Mouse (Mus musculus) embryonic facial prominence, embryonic 13.5 days (tissue): Measurements from ENCODE around the gene Cnn2. TPM values are rescaled to one million over a fixed set of nuclear protein-coding genes. Genes with fewer than 3 reads are reported as not detected.
A peak's percentile ranks its signal among the peaks of the same experiment; 100 is the strongest.

Experiments used
- ATAC-seq: fragments of 200-750 bp; cut with Nextera tagmentation; 2 replicates; pipeline ENCODE4 v1.8.0; 2017; ENCODE audit warnings: low read depth; ENCODE audit not compliant: insufficient number of reproducible peaks, insufficient read depth, low FRiP score, low TSS enrichment
- H3K27ac ChIP-seq: fragments of 300-500 bp; sonication (generic); 2 replicates; pipeline ENCODE4 v1.5.1; 2015; ENCODE audit warnings: moderate library complexity, mild to moderate bottlenecking, inconsistent platforms
- H3K27me3 ChIP-seq: fragments of 300-500 bp; sonication (generic); 2 replicates; pipeline ENCODE4 v1.6.1; 2015; ENCODE audit warnings: mild to moderate bottlenecking, inconsistent platforms
- H3K36me3 ChIP-seq: fragments of 300-500 bp; sonication (generic); 2 replicates; pipeline ENCODE4 v1.6.1; 2015; ENCODE audit warnings: mild to moderate bottlenecking, inconsistent platforms
- H3K4me1 ChIP-seq: fragments of 300-500 bp; sonication (generic); 2 replicates; pipeline ENCODE4 v1.6.1; 2015; ENCODE audit warnings: inconsistent platforms
- H3K4me2 ChIP-seq: fragments of 300-500 bp; sonication (generic); 2 replicates; pipeline ENCODE4 v1.6.1; 2015; ENCODE audit warnings: moderate library complexity, mild to moderate bottlenecking, inconsistent platforms
- H3K4me3 ChIP-seq: fragments of 300-500 bp; sonication (generic); 2 replicates; pipeline ENCODE4 v1.5.1; 2015; ENCODE audit warnings: mild to moderate bottlenecking, inconsistent platforms
- H3K9ac ChIP-seq: fragments of 300-500 bp; sonication (generic); 2 replicates; pipeline ENCODE4 v1.6.1; 2015; ENCODE audit warnings: mild to moderate bottlenecking, inconsistent platforms
- H3K9me3 ChIP-seq: fragments of 300-500 bp; sonication (generic); 2 replicates; pipeline ENCODE4 v1.6.1; 2016; ENCODE audit warnings: inconsistent platforms
- WGBS: fragments of 180-500 bp; shearing (Covaris S2); methylation state at CpG from one replicate; pipeline ENCODE4 v1.1.7; 2015; ENCODE audit warnings: mixed read lengths; 5-methylcytosine and 5-hydroxymethylcytosine counted together
- polyA plus RNA-seq: library from polyadenylated mRNA; unstranded; fragments of >200 nt; fragmentation: Nextera tagmentation; extraction: Ambion mirVana; gene quantifications from 2 replicates; pipeline ENCODE4 v1.2.1, GENCODE M21; 2015

Gene Cnn2
- polyA plus RNA-seq, 1 experiment from 2014 or later, result 319 TPM

- Histone ChIP-seq H3K36me3 (no peaks in the 10 kb centered on the region), H3K4me2 (peak overlapping the region; percentile 44; the same call in 1 of the 2 replicates), H3K9ac (no peak overlapping the region), H3K27me3 (peaks cover 42% of the 10 kb centered on the region), H3K9me3 (no peaks in the 10 kb centered on the region), H3K4me1 (peaks cover 24% of the 10 kb centered on the region), H3K4me3 (no peak overlapping the region), H3K27ac (no peak overlapping the region)
- 79% methylated on average over 18 of the region's 18 CpGs for WGBS
- ATAC-seq, result no peak
These were observed 32.4 kb downstream of the Cnn2 start for GRCm38 (mm10) chr10:80020603-80021319.

DNA sequence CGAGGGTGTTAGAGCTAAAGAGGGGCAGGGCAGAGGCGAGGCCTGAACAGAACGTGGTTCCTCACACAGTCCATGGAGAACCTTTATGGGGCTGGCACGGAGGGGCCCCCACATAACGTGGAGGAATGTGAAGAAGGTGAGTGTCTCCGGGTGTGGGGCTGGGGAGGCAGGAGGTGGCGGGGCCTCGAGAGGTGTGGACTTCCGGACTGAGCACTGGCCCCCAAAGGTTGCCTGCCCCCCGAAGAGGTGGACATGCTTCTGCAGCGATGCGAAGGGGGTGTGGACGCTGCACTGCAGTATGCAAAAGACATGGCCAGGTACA, 32.9 kb downstream of the Cnn2 start:
- 90% methylated on average over 13 of the region's 13 CpGs for WGBS
- Histone ChIP-seq H3K9ac (no peak overlapping the region), H3K27me3 (peaks cover 37% of the 10 kb centered on the region), H3K4me3 (no peak overlapping the region), H3K36me3 (no peaks in the 10 kb centered on the region), H3K27ac (no peak overlapping the region), H3K4me1 (peaks cover 24% of the 10 kb centered on the region), H3K9me3 (no peaks in the 10 kb centered on the region), H3K4me2 (no peak overlapping the region)
- ATAC-seq, result no peak

DNA sequence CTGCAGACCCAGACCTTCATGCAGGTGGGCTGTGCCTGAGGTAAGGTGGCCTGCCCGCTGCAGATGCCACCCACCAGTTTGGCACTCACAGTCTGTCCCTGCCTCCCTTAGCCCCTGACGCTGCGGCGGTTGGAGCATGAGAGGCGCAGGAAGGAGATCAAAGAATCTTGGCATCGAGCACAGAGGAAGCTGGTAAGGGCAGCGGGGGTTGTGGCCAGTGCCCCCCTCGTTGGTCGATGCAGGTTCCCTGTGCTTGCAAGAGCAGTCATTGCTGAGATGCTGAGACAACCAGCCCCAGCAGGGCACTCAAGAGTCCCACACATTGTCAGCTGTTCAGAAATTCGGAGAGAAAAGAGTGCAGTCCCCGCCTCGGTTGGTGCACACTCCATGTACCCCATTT, 33.8 kb downstream of the Cnn2 start:
- Histone ChIP-seq H3K9me3 (no peaks in the 10 kb centered on the region), H3K9ac (no peak overlapping the region), H3K27ac (no peak overlapping the region), H3K4me1 (peaks cover 24% of the 10 kb centered on the region), H3K4me2 (no peak overlapping the region), H3K4me3 (no peak overlapping the region), H3K36me3 (no peaks in the 10 kb centered on the region), H3K27me3 (peaks cover 29% of the 10 kb centered on the region)
- 91% methylated on average over 12 of the region's 12 CpGs for WGBS
- no peak for ATAC-seq

DNA sequence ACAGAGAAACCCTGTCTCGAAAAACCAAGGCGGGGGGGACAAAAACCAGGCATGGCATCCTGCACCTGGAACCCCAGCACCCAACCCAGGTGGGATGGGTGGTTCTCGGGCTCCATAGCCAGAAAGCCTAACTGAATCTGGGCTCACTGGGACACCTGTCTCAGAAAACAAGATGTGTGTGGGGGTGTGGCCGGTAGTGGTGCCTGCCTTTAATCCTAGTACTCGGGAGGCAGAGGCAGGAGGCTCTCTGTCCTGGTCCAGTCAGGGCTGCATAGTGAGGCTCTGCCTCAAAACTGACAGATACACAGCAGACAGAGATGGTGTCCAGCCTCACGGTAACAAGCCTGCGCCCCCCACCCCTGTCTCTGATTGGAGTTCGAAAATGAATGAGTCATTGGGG, 34.4 kb downstream of the Cnn2 start:
- Histone ChIP-seq H3K27ac (no peak overlapping the region), H3K4me1 (peaks cover 22% of the 10 kb centered on the region), H3K4me2 (no peak overlapping the region), H3K27me3 (peaks cover 24% of the 10 kb centered on the region), H3K9me3 (no peaks in the 10 kb centered on the region), H3K9ac (no peak overlapping the region), H3K36me3 (no peaks in the 10 kb centered on the region), H3K4me3 (no peak overlapping the region)
- no peak for ATAC-seq
- 91% methylated on average over 8 of the region's 8 CpGs for WGBS

- Histone ChIP-seq H3K27me3 (peaks cover 18% of the 10 kb centered on the region; the same call in 1 of the 2 replicates), H3K27ac (no peak overlapping the region), H3K36me3 (no peaks in the 10 kb centered on the region), H3K9me3 (no peaks in the 10 kb centered on the region), H3K4me3 (no peak overlapping the region), H3K9ac (no peak overlapping the region), H3K4me1 (peaks cover 18% of the 10 kb centered on the region), H3K4me2 (no peak overlapping the region)
- ATAC-seq, result no peak
- 76% methylated on average over 5 of the region's 5 CpGs for WGBS
These were observed 35.4 kb downstream of the Cnn2 start for GRCm38 (mm10) chr10:80023758-80024157.

DNA sequence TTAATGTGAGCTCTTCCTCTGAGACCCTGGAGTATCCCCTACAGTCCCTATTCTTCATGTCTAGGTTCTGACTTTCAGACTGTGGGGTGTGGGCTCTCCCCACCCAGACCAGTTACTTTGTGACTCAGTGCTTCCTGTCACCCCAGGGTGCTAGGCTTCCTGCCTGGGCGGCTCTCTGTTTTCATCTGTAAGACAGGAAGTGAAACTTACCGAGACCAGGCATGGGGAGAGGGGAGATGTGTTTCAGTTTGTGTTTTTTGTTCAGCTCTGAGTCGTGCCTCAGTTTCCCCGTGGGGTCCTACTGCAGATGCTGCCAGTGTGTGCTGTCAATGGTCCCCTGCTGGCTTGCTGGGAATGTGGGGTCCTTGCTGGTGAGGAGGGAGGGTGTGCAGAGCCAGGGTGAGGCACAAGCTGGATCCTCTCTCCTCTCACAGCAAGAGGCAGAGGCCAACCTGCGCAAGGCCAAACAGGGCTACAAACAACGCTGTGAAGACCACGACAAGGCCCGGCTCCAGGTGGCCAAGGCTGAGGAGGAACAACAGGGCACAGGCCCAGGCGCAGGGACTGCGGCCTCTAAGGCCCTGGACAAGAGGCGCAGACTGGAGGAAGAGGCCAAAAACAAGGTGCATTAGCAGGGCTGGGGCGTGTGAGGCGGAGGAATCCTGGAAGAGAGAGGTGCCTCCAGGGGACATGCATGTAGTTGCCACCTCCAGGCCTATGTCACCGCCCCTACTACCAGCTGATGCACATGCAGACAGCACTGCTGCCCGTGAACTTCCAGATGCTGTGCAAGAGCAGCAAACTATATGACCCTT, 36.1 kb downstream of the Cnn2 start:
- no peaks in the 10 kb centered on the region for H3K36me3 ChIP-seq
- H3K9me3 ChIP-seq, result no peaks in the 10 kb centered on the region
- H3K4me3 ChIP-seq, result no peak overlapping the region
- no peak overlapping the region for H3K9ac ChIP-seq
- peaks cover 12% of the 10 kb centered on the region; the same call in 1 of the 2 replicates for H3K27me3 ChIP-seq
- H3K4me2 ChIP-seq, result no peak overlapping the region
- H3K27ac ChIP-seq, result no peak overlapping the region
- ATAC-seq, result no peak
- peaks cover 12% of the 10 kb centered on the region for H3K4me1 ChIP-seq
- WGBS, result 76% methylated on average over 15 of the region's 15 CpGs

GRCm38 (mm10) chr10:80025044-80025347, 36.6 kb downstream of the Cnn2 start:
- H3K4me1 ChIP-seq, result peaks cover 6% of the 10 kb centered on the region
- H3K4me2 ChIP-seq, result no peak overlapping the region
- WGBS, result 56% methylated on average over 4 of the region's 4 CpGs
- no peaks in the 10 kb centered on the region for H3K9me3 ChIP-seq
- H3K9ac ChIP-seq, result 0 out of 2 replicates have a peak overlapping the region, but pooled peaks have one; percentile 32
- no peak for ATAC-seq
- peaks cover 6% of the 10 kb centered on the region; the same call in 1 of the 2 replicates for H3K27me3 ChIP-seq
- no peak overlapping the region for H3K4me3 ChIP-seq
- no peak overlapping the region for H3K27ac ChIP-seq
- no peaks in the 10 kb centered on the region for H3K36me3 ChIP-seq

DNA sequence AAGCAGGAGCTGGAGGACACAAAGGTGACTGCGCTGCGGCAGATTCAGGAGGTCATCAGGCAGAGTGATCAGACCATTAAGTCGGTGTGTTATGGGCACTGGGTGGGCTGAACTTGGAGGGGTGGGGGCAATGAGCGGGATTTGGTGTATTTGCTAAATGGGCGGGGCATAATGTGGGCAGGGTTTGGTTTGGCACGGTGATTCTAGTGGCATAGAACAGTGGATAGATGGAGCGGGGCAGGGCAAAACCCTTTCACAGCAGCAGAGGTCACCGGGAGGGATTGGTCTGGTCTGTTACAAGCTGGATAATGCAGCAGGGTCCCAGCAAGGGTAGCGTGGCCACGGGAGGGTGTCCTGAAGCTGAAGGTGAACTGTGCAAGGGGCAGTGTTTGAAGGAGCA, 37.1 kb downstream of the Cnn2 start:
- no peak overlapping the region for H3K4me3 ChIP-seq
- H3K36me3 ChIP-seq, result no peaks in the 10 kb centered on the region
- ATAC-seq, result no peak
- no peaks in the 10 kb centered on the region for H3K9me3 ChIP-seq
- no peak overlapping the region for H3K9ac ChIP-seq
- no peak overlapping the region for H3K4me2 ChIP-seq
- H3K4me1 ChIP-seq, result peaks cover 1% of the 10 kb centered on the region; the same call in 1 of the 2 replicates
- H3K27me3 ChIP-seq, result peaks cover 1% of the 10 kb centered on the region; the same call in 1 of the 2 replicates
- no peak overlapping the region for H3K27ac ChIP-seq
- WGBS, result 78% methylated on average over 10 of the region's 10 CpGs

- Histone ChIP-seq H3K27me3 (no peaks in the 10 kb centered on the region), H3K27ac (no peak overlapping the region), H3K4me3 (no peak overlapping the region), H3K36me3 (no peaks in the 10 kb centered on the region), H3K4me1 (no peaks in the 10 kb centered on the region), H3K9me3 (no peaks in the 10 kb centered on the region), H3K4me2 (no peak overlapping the region), H3K9ac (no peak overlapping the region)
- ATAC-seq, result no peak
- 63% methylated on average over 12 of the region's 12 CpGs for WGBS
These were observed 37.5 kb downstream of the Cnn2 start for GRCm38 (mm10) chr10:80025889-80026288.

DNA sequence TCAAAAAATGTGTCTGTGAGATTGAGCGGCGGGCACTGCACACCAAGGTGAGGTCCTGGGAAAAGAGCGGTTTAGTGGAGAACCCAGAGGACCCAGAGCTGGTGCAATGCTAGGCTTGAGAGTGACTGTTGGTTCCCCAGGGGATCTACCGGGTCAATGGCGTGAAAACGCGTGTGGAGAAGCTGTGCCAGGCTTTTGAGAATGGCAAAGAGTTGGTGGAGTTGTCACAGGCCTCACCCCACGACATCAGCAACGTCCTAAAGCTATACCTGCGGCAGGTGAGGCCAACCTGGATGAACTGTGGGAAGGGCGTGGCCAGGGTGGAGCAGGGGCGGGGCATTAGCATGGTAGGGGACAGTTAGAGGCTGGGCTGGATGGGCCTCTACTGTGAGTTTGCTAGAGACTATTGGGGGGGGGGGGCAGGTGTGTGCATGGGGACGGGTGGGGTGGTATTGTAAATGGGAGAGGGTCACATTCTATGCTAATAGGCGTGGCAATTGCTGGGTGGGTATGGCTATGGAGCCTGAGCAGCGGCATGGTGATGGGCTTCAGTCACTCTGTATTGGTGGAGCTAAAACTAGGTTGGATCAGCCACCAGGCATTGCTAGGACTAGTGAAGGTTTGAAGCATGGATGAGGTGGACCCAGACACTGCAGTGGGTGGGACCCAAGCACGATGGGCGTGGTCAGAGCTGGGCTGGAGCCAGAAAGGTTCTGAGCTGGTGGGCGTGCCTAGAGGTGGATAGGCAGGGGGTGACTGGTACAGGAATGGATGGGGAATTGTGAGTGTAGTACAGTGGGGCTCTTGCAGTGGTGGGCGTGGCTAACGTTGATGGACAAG, 39.5 kb downstream of the Cnn2 start:
- no peak overlapping the region for H3K4me2 ChIP-seq
- ATAC-seq, result no peak

DNA sequence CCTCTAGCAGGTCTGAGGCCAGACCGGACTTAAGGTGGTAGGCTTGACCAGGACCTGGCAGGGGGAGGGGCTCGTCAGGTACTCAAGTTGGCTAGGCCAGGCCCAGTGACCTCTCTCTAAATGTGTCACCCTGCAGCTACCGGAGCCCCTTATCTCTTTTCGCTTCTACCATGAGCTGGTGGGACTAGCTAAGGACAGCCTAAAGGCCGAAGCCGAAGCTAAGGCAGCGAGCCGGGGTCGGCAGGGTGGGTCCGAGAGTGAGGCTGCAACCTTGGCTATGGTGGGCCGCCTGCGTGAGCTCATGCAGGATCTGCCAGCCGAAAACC, 40.1 kb downstream of the Cnn2 start:
- Histone ChIP-seq H3K9me3 (no peaks in the 10 kb centered on the region), H3K4me1 (peaks cover 10% of the 10 kb centered on the region), H3K4me3 (no peak overlapping the region), H3K4me2 (no peak overlapping the region), H3K9ac (no peak overlapping the region), H3K27me3 (no peaks in the 10 kb centered on the region), H3K27ac (no peak overlapping the region), H3K36me3 (no peaks in the 10 kb centered on the region)
- WGBS, result 94% methylated on average over 13 of the region's 13 CpGs
- ATAC-seq, result no peak

More for the DNA sequence above, 39.5 kb downstream of the Cnn2 start:
- Histone ChIP-seq H3K4me1 (peaks cover 4% of the 10 kb centered on the region), H3K27me3 (no peaks in the 10 kb centered on the region), H3K36me3 (no peaks in the 10 kb centered on the region), H3K9me3 (no peaks in the 10 kb centered on the region), H3K4me3 (no peak overlapping the region), H3K27ac (no peak overlapping the region), H3K9ac (no peak overlapping the region)
- WGBS, result 70% methylated on average over 20 of the region's 20 CpGs
